Mouse (Mus musculus) testis, adult 2 months (tissue): ENCODE results near the gene Glce. TPM values are rescaled to one million over a fixed set of nuclear protein-coding genes. Genes with fewer than 3 reads are reported as not detected.

Source experiments
- H3K27ac ChIP-seq: fragments of 200-500 bp; 2 replicates; pipeline ENCODE4 v1.5.1; 2012; ENCODE audit warnings: low read depth, low read length; ENCODE audit not compliant: control insufficient read depth, insufficient read depth
- H3K27me3 ChIP-seq: fragments of 200-500 bp; 2 replicates; pipeline ENCODE4 v1.6.1; 2012; ENCODE audit warnings: mild to moderate bottlenecking, low read length, moderate library complexity; ENCODE audit not compliant: control insufficient read depth, insufficient read depth
- H3K36me3 ChIP-seq: fragments of 200-500 bp; 2 replicates; pipeline ENCODE4 v1.6.1; 2012; ENCODE audit warnings: mild to moderate bottlenecking, low read length; ENCODE audit not compliant: control insufficient read depth, insufficient read depth
- H3K4me1 ChIP-seq: fragments of 200-500 bp; 2 replicates; pipeline ENCODE4 v1.6.1; 2012; ENCODE audit warnings: low read length; ENCODE audit not compliant: control insufficient read depth, insufficient read depth
- H3K4me3 ChIP-seq: fragments of 200-500 bp; 2 replicates; pipeline ENCODE4 v1.5.1; 2012; ENCODE audit warnings: low read depth, mild to moderate bottlenecking, low read length, moderate library complexity, mixed read lengths; ENCODE audit not compliant: control insufficient read depth
- CTCF ChIP-seq: fragments of 200-500 bp; IDR thresholded peaks from 2 replicates; pipeline ENCODE4 v1.5.1; 2012; ENCODE audit warnings: low read depth, mild to moderate bottlenecking, inconsistent platforms, low read length, moderate library complexity; ENCODE audit not compliant: control insufficient read depth, insufficient read depth, insufficient replicate concordance
- POLR2A ChIP-seq: fragments of 200-500 bp; IDR thresholded peaks from 2 replicates; pipeline ENCODE4 v1.6.1; 2012; ENCODE audit warnings: low read depth, mild to moderate bottlenecking, inconsistent platforms, low read length, moderate library complexity; ENCODE audit not compliant: control insufficient read depth
- polyA plus RNA-seq: library from polyadenylated mRNA; depleted of rRNA; stranded (reverse); fragments of >200 nt; gene quantifications from 2 replicates; pipeline ENCODE4 v1.2.3, GENCODE M21; 2012; rRNA removed

The Glce gene
- polyA plus RNA-seq, 1 experiment, result 3.3 TPM

DNA sequence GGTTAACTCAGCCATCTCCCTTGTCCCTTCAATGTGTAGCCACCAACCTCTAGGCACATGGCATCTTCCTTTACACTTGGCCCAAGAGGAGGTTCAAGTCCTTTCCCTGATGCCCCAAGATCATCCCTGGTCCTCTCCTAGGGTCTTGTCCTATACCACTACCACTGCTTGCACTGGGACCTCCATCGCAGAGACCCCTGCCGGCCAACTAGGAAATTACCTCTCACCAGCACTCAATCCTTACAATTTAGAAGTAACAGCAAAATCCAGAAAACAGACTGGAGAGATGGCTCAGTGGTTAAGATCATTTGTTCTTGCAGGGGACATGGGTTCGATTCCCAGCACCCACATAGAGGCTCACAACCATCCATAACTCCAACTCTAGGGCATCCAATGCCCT lies 107.0 kb downstream of the Glce start:
- TF ChIP-seq CTCF (no peak), POLR2A (no peak)
- H3K27ac ChIP-seq, result no peak overlapping the region
- H3K4me3 ChIP-seq, result no peak overlapping the region
- no peaks in the 10 kb centered on the region for H3K27me3 ChIP-seq
- no peaks in the 10 kb centered on the region for H3K4me1 ChIP-seq
- H3K36me3 ChIP-seq, result no peaks in the 10 kb centered on the region

DNA sequence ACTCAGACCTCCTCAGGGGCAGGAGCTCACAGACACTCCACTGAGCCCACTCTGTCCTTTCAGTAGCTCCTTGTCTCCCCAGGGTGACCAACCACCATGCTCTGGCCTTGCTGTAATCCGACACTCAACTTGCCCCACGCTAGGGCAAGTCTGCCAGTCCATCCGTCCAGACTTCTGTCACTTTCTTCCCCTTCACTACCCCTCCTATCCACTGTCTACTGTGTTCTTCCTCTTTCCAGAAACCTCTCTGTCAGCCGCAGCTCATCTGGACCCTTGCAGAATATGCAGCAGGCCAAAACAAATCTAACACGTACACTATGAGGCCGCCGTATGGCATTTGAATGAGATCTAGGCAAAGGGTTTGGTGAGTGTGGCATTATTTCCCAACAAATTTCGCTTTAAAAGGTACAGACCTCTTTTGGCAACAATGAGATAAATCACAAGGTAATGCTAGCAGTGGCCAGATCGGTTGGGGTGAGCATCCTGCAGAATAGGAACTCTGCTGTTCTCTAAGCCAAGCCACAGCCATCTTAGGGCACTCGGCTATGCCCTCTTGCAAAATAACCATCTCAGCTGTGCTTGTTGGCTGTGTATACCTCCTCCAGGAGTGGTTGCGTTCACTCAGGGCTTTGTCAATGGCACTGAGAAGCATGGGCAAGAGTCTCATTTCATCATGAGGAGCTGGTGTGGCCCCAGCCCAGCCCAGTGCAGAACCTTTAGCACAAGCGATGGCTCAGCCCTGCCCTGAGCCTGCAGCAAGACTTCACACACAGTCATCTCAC lies 108.9 kb downstream of the Glce start:
- no peak overlapping the region for H3K4me3 ChIP-seq
- H3K4me1 ChIP-seq, result no peaks in the 10 kb centered on the region
- no peaks in the 10 kb centered on the region for H3K27me3 ChIP-seq
- H3K27ac ChIP-seq, result no peak overlapping the region
- no peak for TF ChIP-seq POLR2A
- no peak for TF ChIP-seq CTCF
- H3K36me3 ChIP-seq, result no peaks in the 10 kb centered on the region

DNA sequence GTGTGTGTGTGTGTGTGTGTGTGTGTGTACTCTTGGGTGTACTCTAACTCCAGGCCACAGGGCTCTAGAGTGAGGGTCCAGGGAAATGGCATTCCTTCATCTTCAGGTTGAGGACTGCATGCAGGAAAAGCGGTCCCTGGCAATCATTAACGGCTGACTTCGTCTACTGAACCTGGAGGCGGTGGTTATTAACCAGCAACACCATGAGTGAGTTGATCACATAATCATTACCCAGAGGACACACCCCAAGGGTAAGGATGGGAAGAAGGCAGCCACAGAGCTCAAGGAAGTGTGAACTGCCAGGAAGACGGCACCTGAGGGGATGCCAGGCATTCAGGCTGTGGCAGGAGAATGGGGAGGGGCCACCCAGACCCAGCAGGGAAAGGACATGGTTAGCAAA lies 114.1 kb downstream of the Glce start:
- Histone ChIP-seq H3K27me3 (no peaks in the 10 kb centered on the region), H3K36me3 (no peaks in the 10 kb centered on the region), H3K27ac (no peak overlapping the region), H3K4me3 (no peak overlapping the region), H3K4me1 (no peaks in the 10 kb centered on the region)
- no peak for TF ChIP-seq CTCF
- TF ChIP-seq POLR2A, result no peak

Other genes starting within 250 kb of the Glce start
- gene Rplp1, start 208.1 kb downstream of the Glce start, polyA plus RNA-seq, result 1,808 and 2,296 TPM in 2 replicates
- 8.4 and 12.8 TPM in 2 replicates for gene Kif23, start 175.9 kb downstream of the Glce start, polyA plus RNA-seq
- gene Paqr5, start 95.8 kb downstream of the Glce start, polyA plus RNA-seq, result 804 and 867 TPM in 2 replicates
- gene Spesp1, start 159.6 kb upstream of the Glce start, polyA plus RNA-seq, result 119 and 135 TPM in 2 replicates
- gene Anp32a, start 218.6 kb upstream of the Glce start, polyA plus RNA-seq, result 5.6 and 7.2 TPM in 2 replicates